Mouse (Mus musculus) kidney, embryonic 14.5 days (tissue): ENCODE data around the gene Sp4. TPM values are rescaled to one million over a fixed set of nuclear protein-coding genes. Genes with fewer than 3 reads are reported as not detected.

Experiments
- polyA plus RNA-seq: library from polyadenylated mRNA; unstranded; fragments of >200 nt; fragmentation: Nextera tagmentation; extraction: Ambion mirVana; gene quantifications from 2 replicates; pipeline ENCODE4 v1.2.1, GENCODE M21; 2014

Sp4 gene
- polyA plus RNA-seq, 1 experiment from 2014 or later, result 12.5 TPM

Other genes with a start within 250 kb of the Sp4 start
- 0.24 and 0.30 TPM in 2 replicates for gene Dnah11, start 102.4 kb downstream of the Sp4 start, polyA plus RNA-seq